Mouse (Mus musculus): ENCODE data around the gene Tnfrsf11a. TPM values are rescaled to one million over a fixed set of nuclear protein-coding genes. Genes with fewer than 3 reads are reported as not detected.

The Tnfrsf11a gene
- polyA plus RNA-seq, 1 experiment, result 0.16 TPM

GRCm38 (mm10) chr1:105790103-105790502 is 9.6 kb downstream of the Tnfrsf11a start:
- Histone ChIP-seq H3K79me3 (ENCODE audit: low read depth) (no peaks in the 10 kb centered on the region), H3ac (ENCODE audit: control insufficient read depth, insufficient read length, low read depth) (no peak overlapping the region), H3K36me3 (ENCODE audit: control insufficient read depth, insufficient read depth) (no peaks in the 10 kb centered on the region), H3K27me3 (ENCODE audit: control insufficient read depth, insufficient read depth, insufficient read length) (no peaks in the 10 kb centered on the region), H3K4me3 (ENCODE audit: insufficient read depth, poor library complexity, severe bottlenecking) (no peak overlapping the region), H3K79me2 (ENCODE audit: control insufficient read depth, insufficient read depth) (no peaks in the 10 kb centered on the region)
- TF ChIP-seq CTCF (IDR thresholded peaks at IDR 0.05; ENCODE audit: control insufficient read depth, insufficient read depth, insufficient read length) (no peak), MYOG (IDR thresholded peaks at IDR 0.05; ENCODE audit: control insufficient read depth, extremely low read depth, insufficient read length) (no peak), MYOD1 (IDR thresholded peaks at IDR 0.05; ENCODE audit: control insufficient read depth, insufficient read length, low read depth) (no peak), USF1 (IDR thresholded peaks at IDR 0.05; ENCODE audit: low read depth) (no peak), CEBPB (IDR thresholded peaks at IDR 0.05; ENCODE audit: low read depth) (no peak)

DNA sequence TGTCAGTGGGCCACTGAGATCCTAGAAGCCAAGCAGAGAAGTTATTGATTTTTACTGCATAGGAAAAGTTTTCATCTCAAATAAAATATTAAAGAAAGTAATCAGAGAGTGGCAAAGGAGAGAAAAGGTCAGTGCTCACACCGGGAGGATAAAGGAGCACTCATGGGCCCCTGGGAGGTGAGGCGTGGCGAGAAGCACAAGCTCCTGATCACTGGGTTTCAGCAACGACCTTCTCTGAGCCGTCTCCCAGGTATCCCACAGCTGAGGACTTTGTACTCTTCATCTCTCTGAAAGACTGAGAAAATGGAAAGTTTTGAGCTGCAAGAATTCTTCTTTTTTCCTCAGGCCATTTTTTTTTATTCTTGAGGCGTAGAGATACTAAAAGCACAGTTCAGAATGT is 14.2 kb downstream of the Tnfrsf11a start:
- TF ChIP-seq FOSL1 (IDR thresholded peaks at IDR 0.05; ENCODE audit: insufficient read depth, low read length, poor library complexity, severe bottlenecking) (no peak), MAX (IDR thresholded peaks at IDR 0.05) (no peak), MYOG (IDR thresholded peaks at IDR 0.05; ENCODE audit: control insufficient read depth, extremely low read depth, insufficient read length) (no peak), USF1 (IDR thresholded peaks at IDR 0.05; ENCODE audit: low read depth) (no peak), CTCF (IDR thresholded peaks at IDR 0.05; ENCODE audit: control insufficient read depth, insufficient read depth, insufficient read length) (no peak), CEBPB (IDR thresholded peaks at IDR 0.05; ENCODE audit: low read depth) (no peak), MYOD1 (IDR thresholded peaks at IDR 0.05; ENCODE audit: control insufficient read depth, insufficient read length, low read depth) (no peak)
- Histone ChIP-seq H3K79me2 (ENCODE audit: control insufficient read depth, insufficient read depth) (no peaks in the 10 kb centered on the region), H3K79me3 (ENCODE audit: low read depth) (no peaks in the 10 kb centered on the region), H3ac (ENCODE audit: control insufficient read depth, insufficient read length, low read depth) (no peak overlapping the region), H3K4me3 (ENCODE audit: insufficient read depth, poor library complexity, severe bottlenecking) (no peak overlapping the region), H3K27me3 (ENCODE audit: control insufficient read depth, insufficient read depth, insufficient read length) (no peaks in the 10 kb centered on the region), H3K36me3 (ENCODE audit: control insufficient read depth, insufficient read depth) (no peaks in the 10 kb centered on the region)

- Histone ChIP-seq H3K79me2 (ENCODE audit: control insufficient read depth, insufficient read depth) (no peaks in the 10 kb centered on the region), H3K27me3 (ENCODE audit: control insufficient read depth, insufficient read depth, insufficient read length) (no peaks in the 10 kb centered on the region), H3ac (ENCODE audit: control insufficient read depth, insufficient read length, low read depth) (no peak overlapping the region), H3K36me3 (ENCODE audit: control insufficient read depth, insufficient read depth) (no peaks in the 10 kb centered on the region), H3K4me3 (ENCODE audit: insufficient read depth, poor library complexity, severe bottlenecking) (no peak overlapping the region), H3K79me3 (ENCODE audit: low read depth) (no peaks in the 10 kb centered on the region)
- no peak for TF ChIP-seq USF1 (IDR thresholded peaks at IDR 0.05; ENCODE audit: low read depth)
- no peak for TF ChIP-seq FOSL1 (IDR thresholded peaks at IDR 0.05; ENCODE audit: insufficient read depth, low read length, poor library complexity, severe bottlenecking)
Observed at GRCm38 (mm10) chr1:105795705-105796104, 15.2 kb downstream of the Tnfrsf11a start.

GRCm38 (mm10) chr1:105800570-105800969 is 20.1 kb downstream of the Tnfrsf11a start:
- no peaks in the 10 kb centered on the region for H3K79me2 ChIP-seq (ENCODE audit: control insufficient read depth, insufficient read depth)
- H3ac ChIP-seq (ENCODE audit: control insufficient read depth, insufficient read length, low read depth), result no peak overlapping the region
- no peak for TF ChIP-seq MYOG (IDR thresholded peaks at IDR 0.05; ENCODE audit: control insufficient read depth, extremely low read depth, insufficient read length)
- TF ChIP-seq CEBPB (IDR thresholded peaks at IDR 0.05; ENCODE audit: low read depth), result no peak
- TF ChIP-seq MYOD1 (IDR thresholded peaks at IDR 0.05; ENCODE audit: control insufficient read depth, insufficient read length, low read depth), result no peak
- TF ChIP-seq CTCF (IDR thresholded peaks at IDR 0.05; ENCODE audit: control insufficient read depth, insufficient read depth, insufficient read length), result no peak
- TF ChIP-seq FOSL1 (IDR thresholded peaks at IDR 0.05; ENCODE audit: insufficient read depth, low read length, poor library complexity, severe bottlenecking), result no peak
- no peak for TF ChIP-seq USF1 (IDR thresholded peaks at IDR 0.05; ENCODE audit: low read depth)
- no peak for TF ChIP-seq MAX (IDR thresholded peaks at IDR 0.05)
- H3K36me3 ChIP-seq (ENCODE audit: control insufficient read depth, insufficient read depth), result no peaks in the 10 kb centered on the region
- no peaks in the 10 kb centered on the region for H3K79me3 ChIP-seq (ENCODE audit: low read depth)
- H3K27me3 ChIP-seq (ENCODE audit: control insufficient read depth, insufficient read depth, insufficient read length), result no peaks in the 10 kb centered on the region
- no peak overlapping the region for H3K4me3 ChIP-seq (ENCODE audit: insufficient read depth, poor library complexity, severe bottlenecking)

DNA sequence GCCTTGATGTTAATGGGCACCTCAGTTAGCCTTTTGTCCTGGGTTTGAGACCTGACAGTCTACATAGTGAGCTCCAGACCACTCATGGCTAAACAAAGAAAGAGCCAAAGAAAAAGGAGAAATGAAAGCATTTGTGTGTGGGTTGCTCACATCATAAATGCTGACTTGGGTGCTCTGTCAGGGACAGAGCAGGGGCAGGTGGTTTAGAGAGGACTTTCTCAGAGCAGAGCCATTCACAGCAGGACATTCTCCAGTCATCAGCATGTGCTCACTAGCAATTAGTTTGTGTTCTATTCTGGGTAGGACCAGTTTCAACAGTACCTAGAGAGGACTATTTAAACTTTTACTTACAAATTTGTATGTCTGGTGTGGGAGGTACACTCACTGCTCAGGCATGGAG is 20.7 kb downstream of the Tnfrsf11a start:
- H3K27me3 ChIP-seq (ENCODE audit: control insufficient read depth, insufficient read depth, insufficient read length), result no peaks in the 10 kb centered on the region
- no peaks in the 10 kb centered on the region for H3K36me3 ChIP-seq (ENCODE audit: control insufficient read depth, insufficient read depth)
- no peaks in the 10 kb centered on the region for H3K79me3 ChIP-seq (ENCODE audit: low read depth)
- H3K79me2 ChIP-seq (ENCODE audit: control insufficient read depth, insufficient read depth), result no peaks in the 10 kb centered on the region
- TF ChIP-seq CEBPB (IDR thresholded peaks at IDR 0.05; ENCODE audit: low read depth), result no peak
- no peak for TF ChIP-seq USF1 (IDR thresholded peaks at IDR 0.05; ENCODE audit: low read depth)
- TF ChIP-seq FOSL1 (IDR thresholded peaks at IDR 0.05; ENCODE audit: insufficient read depth, low read length, poor library complexity, severe bottlenecking), result no peak
- no peak for TF ChIP-seq MYOD1 (IDR thresholded peaks at IDR 0.05; ENCODE audit: control insufficient read depth, insufficient read length, low read depth)
- no peak for TF ChIP-seq CTCF (IDR thresholded peaks at IDR 0.05; ENCODE audit: control insufficient read depth, insufficient read depth, insufficient read length)
- H3K4me3 ChIP-seq (ENCODE audit: insufficient read depth, poor library complexity, severe bottlenecking), result no peak overlapping the region
- H3ac ChIP-seq (ENCODE audit: control insufficient read depth, insufficient read length, low read depth), result no peak overlapping the region

DNA sequence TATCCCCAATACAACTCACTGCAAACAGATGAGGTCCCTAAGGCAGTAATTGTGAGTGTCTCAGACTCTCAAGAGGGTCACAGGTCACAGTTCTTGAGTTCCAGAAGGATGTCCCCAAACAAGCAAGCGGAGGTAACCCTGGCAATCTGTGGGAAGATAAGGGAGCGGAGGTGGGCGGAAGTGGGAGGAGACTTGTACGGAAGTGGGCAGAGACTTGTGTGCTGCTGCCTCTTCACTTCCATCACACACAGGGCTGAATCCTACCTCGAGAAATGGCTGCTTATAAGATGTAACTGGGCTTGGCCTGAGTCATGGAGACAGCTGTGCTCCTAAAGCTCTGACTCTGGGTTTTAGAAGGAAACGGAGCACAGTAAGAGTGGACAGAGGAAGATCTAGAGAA is 22.4 kb downstream of the Tnfrsf11a start:
- Histone ChIP-seq H3ac (ENCODE audit: control insufficient read depth, insufficient read length, low read depth) (no peak overlapping the region), H3K4me3 (ENCODE audit: insufficient read depth, poor library complexity, severe bottlenecking) (no peak overlapping the region), H3K79me3 (ENCODE audit: low read depth) (no peaks in the 10 kb centered on the region), H3K79me2 (ENCODE audit: control insufficient read depth, insufficient read depth) (no peaks in the 10 kb centered on the region), H3K27me3 (ENCODE audit: control insufficient read depth, insufficient read depth, insufficient read length) (no peaks in the 10 kb centered on the region), H3K36me3 (ENCODE audit: control insufficient read depth, insufficient read depth) (no peaks in the 10 kb centered on the region)
- no peak for TF ChIP-seq MYOG (IDR thresholded peaks at IDR 0.05; ENCODE audit: control insufficient read depth, extremely low read depth, insufficient read length)
- TF ChIP-seq CEBPB (IDR thresholded peaks at IDR 0.05; ENCODE audit: low read depth), result no peak
- TF ChIP-seq MYOD1 (IDR thresholded peaks at IDR 0.05; ENCODE audit: control insufficient read depth, insufficient read length, low read depth), result no peak
- TF ChIP-seq USF1 (IDR thresholded peaks at IDR 0.05; ENCODE audit: low read depth), result no peak
- TF ChIP-seq MAX (IDR thresholded peaks at IDR 0.05), result no peak
- no peak for TF ChIP-seq FOSL1 (IDR thresholded peaks at IDR 0.05; ENCODE audit: insufficient read depth, low read length, poor library complexity, severe bottlenecking)
- TF ChIP-seq CTCF (IDR thresholded peaks at IDR 0.05; ENCODE audit: control insufficient read depth, insufficient read depth, insufficient read length), result no peak

Data from C2C12 (cell line).